Mouse (Mus musculus) hindbrain, embryonic 15.5 days (tissue): ENCODE measurements around the gene A830031A19Rik. TPM values are rescaled to one million over a fixed set of nuclear protein-coding genes. Genes with fewer than 3 reads are reported as not detected.

ENCODE experiments used
- ATAC-seq: fragments of 200-750 bp; cut with Nextera tagmentation; 2 replicates; pipeline ENCODE4 v1.8.0; 2017; ENCODE audit warnings: low read depth, moderate number of reproducible peaks, moderate TSS enrichment; ENCODE audit not compliant: low FRiP score
- H3K27ac ChIP-seq: fragments of 300-500 bp; sonication (generic); replicated peaks from 2 replicates; pipeline ENCODE4 v1.5.1; 2015; ENCODE audit warnings: mild to moderate bottlenecking, inconsistent platforms
- H3K27me3 ChIP-seq: fragments of 300-500 bp; sonication (generic); 2 replicates; pipeline ENCODE4 v1.6.1; 2015; ENCODE audit warnings: control low read depth, inconsistent platforms
- H3K36me3 ChIP-seq: fragments of 300-500 bp; sonication (generic); 2 replicates; pipeline ENCODE4 v1.6.1; 2015; ENCODE audit warnings: control low read depth, inconsistent platforms
- H3K4me1 ChIP-seq: fragments of 300-500 bp; sonication (generic); replicated peaks from 2 replicates; pipeline ENCODE4 v1.6.1; 2015; ENCODE audit warnings: control low read depth, inconsistent platforms
- H3K4me2 ChIP-seq: fragments of 300-500 bp; sonication (generic); 2 replicates; pipeline ENCODE4 v1.6.1; 2015; ENCODE audit warnings: moderate library complexity, mild to moderate bottlenecking, inconsistent platforms
- H3K4me3 ChIP-seq: fragments of 300-500 bp; sonication (generic); 2 replicates; pipeline ENCODE4 v1.5.1; 2015; ENCODE audit warnings: mild to moderate bottlenecking, inconsistent platforms
- H3K9ac ChIP-seq: fragments of 300-500 bp; sonication (generic); 2 replicates; pipeline ENCODE4 v1.6.1; 2015; ENCODE audit warnings: inconsistent platforms
- H3K9me3 ChIP-seq: fragments of 300-500 bp; sonication (generic); 2 replicates; pipeline ENCODE4 v1.6.1; 2016; ENCODE audit warnings: control low read depth, inconsistent platforms
- WGBS: fragments of 180-500 bp; shearing (Covaris S2); methylation state at CpG from one replicate; pipeline ENCODE4 v1.1.7; 2015; 5-methylcytosine and 5-hydroxymethylcytosine counted together
- polyA plus RNA-seq: library from polyadenylated mRNA; unstranded; fragments of >200 nt; fragmentation: Nextera tagmentation; extraction: Ambion mirVana; gene quantifications from 2 replicates; pipeline ENCODE4 v1.2.1, GENCODE M21; 2015

A830031A19Rik gene
- polyA plus RNA-seq, 1 experiment from 2014 or later = not detected

DNA sequence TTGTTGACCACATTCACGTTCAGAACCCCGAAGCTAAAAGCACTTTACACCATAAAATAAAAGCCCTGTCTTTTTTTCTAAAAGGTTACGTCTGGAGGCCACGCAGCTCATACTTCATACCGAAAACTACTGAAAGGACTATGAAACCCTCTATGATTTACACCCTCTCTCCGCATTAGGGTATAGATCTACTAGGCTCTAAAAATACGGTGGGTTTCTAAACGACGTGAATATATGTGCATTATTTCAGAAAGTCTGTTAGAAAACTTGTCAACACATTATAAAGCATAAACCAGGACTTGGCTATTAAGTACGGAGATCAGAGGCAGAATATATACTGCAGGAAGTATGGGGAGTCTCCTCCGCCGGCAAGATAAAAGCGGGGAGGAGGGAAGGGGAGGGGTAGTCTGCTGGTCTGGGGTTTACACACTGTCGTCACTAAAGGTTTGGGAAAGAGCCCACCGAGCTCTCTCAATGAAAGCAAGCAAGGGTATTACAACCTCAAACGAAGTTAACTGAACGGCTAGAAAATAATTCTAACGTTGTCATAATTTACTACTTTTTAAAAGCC, 748 bp downstream of the A830031A19Rik start:
- WGBS = 1% methylated on average over 18 of the region's 18 CpGs
- Histone ChIP-seq H3K4me2 (peak overlapping the region; percentile 93), H3K27ac (peak overlapping the region; percentile 96), H3K4me1 (peaks cover 11% of the 10 kb centered on the region), H3K4me3 (peak overlapping the region; percentile 76), H3K27me3 (0 out of 2 replicates have a peak, but pooled peaks cover 3% of the 10 kb centered on the region), H3K9ac (peak overlapping the region; percentile 6; the same call in 1 of the 2 replicates), H3K9me3 (no peaks in the 10 kb centered on the region), H3K36me3 (no peaks in the 10 kb centered on the region)
- no peak for ATAC-seq

- ATAC-seq = peak; percentile 61; the same call in 1 of the 2 replicates
- H3K4me1 ChIP-seq = peaks cover 23% of the 10 kb centered on the region
- no peak overlapping the region for H3K4me2 ChIP-seq
- no peaks in the 10 kb centered on the region for H3K9me3 ChIP-seq
- no peak overlapping the region for H3K4me3 ChIP-seq
- 0 out of 2 replicates have a peak overlapping the region, but pooled peaks have one; percentile 4 for H3K27ac ChIP-seq
- no peaks in the 10 kb centered on the region for H3K36me3 ChIP-seq
- WGBS = 33% methylated on average over 4 of the region's 4 CpGs
- no peaks in the 10 kb centered on the region for H3K27me3 ChIP-seq
- no peak overlapping the region for H3K9ac ChIP-seq
Measured at GRCm38 (mm10) chr11:24065313-24065712, 9.5 kb downstream of the A830031A19Rik start.

DNA sequence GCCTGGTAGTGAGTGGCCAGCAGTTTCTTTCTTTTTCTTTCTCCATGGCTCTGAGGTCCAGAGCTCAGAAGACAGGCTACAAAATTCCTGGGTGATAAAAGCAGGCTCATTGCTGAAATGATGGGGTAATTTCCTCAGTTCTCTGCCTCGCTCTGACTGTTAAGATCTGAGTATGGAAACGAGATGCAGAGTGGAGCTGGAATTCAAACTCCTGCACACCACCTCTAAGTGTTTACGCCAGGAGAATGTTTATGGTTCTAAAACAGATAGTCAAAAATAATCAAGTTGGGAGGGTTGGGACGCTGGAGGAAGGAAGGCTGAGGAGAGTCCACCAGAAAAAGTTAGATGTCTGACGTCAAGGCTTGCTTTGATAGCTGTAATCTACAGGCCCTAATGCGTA, 10.6 kb downstream of the A830031A19Rik start:
- H3K9ac ChIP-seq = no peak overlapping the region
- ATAC-seq = no peak
- H3K4me3 ChIP-seq = no peak overlapping the region
- H3K4me1 ChIP-seq = peaks cover 25% of the 10 kb centered on the region
- H3K27ac ChIP-seq = 0 out of 2 replicates have a peak overlapping the region, but pooled peaks have one; percentile 39
- no peak overlapping the region for H3K4me2 ChIP-seq
- H3K9me3 ChIP-seq = no peaks in the 10 kb centered on the region
- 82% methylated on average over 6 of the region's 6 CpGs for WGBS
- H3K27me3 ChIP-seq = no peaks in the 10 kb centered on the region
- no peaks in the 10 kb centered on the region for H3K36me3 ChIP-seq

DNA sequence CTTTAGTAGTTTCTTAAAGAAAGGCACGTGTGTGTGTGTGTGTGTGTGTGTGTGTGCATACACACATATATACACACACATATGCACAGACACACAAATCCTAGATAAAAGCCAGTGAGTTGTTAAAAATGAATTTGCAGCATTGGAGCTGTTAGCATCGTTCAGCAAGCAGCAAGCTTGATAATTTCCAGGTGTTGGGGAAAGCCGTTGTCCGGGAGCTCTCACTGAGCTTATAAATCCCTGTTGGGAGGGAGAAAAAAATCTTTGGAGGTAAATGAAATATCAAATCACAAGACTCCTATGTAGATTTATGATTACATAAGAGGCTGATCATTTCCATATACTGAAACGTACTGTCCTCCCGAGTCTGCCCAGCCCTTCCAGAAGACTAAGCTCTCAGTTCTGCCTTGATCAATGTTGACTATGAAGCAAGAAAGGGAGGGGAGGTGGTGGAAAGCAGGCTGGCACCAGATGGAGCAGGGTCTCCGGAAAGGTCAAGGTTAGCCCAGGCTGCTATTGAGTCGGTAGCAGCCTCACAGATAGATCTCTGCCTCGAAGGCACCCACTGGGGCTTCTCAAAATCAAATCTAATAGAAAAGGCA, 12.3 kb downstream of the A830031A19Rik start:
- H3K27me3 ChIP-seq = no peaks in the 10 kb centered on the region
- no peak overlapping the region for H3K4me3 ChIP-seq
- peak overlapping the region; percentile 59 for H3K27ac ChIP-seq
- ATAC-seq = peak; percentile 61; the same call in 1 of the 2 replicates
- H3K36me3 ChIP-seq = no peaks in the 10 kb centered on the region
- no peaks in the 10 kb centered on the region for H3K9me3 ChIP-seq
- no peak overlapping the region for H3K9ac ChIP-seq
- WGBS = 18% methylated on average over 9 of the region's 9 CpGs
- peak overlapping the region; percentile 9; the same call in 1 of the 2 replicates for H3K4me2 ChIP-seq
- H3K4me1 ChIP-seq = peaks cover 25% of the 10 kb centered on the region

DNA sequence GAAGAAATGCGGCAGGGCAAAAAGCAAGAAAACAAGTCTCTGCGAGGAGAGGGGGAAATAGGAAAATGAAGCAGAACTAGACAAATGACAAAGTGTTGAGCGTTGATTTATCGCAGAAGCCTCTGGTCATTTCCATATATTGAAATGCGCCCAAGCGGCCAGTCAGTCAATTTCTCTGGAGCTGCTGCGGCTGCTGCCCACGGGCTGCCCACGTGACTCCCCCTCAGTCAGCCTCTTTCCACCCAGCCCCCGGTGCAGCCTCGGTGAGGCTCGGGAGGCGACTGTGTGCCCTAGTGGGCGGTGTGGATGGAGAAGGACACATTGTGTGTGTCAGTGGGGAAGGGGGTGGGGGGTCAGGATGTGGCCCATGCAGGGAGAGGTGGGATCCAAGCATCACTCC, 13.0 kb downstream of the A830031A19Rik start:
- H3K27me3 ChIP-seq = no peaks in the 10 kb centered on the region
- H3K9ac ChIP-seq = peak overlapping the region; percentile 46
- 0% methylated on average over 14 of the region's 14 CpGs for WGBS
- H3K4me3 ChIP-seq = peak overlapping the region; percentile 31
- peak; percentile 59; the same call in 1 of the 2 replicates for ATAC-seq
- no peaks in the 10 kb centered on the region for H3K36me3 ChIP-seq
- H3K4me1 ChIP-seq = peaks cover 25% of the 10 kb centered on the region
- H3K27ac ChIP-seq = peak overlapping the region; percentile 59
- peak overlapping the region; percentile 58 for H3K4me2 ChIP-seq
- no peaks in the 10 kb centered on the region for H3K9me3 ChIP-seq

DNA sequence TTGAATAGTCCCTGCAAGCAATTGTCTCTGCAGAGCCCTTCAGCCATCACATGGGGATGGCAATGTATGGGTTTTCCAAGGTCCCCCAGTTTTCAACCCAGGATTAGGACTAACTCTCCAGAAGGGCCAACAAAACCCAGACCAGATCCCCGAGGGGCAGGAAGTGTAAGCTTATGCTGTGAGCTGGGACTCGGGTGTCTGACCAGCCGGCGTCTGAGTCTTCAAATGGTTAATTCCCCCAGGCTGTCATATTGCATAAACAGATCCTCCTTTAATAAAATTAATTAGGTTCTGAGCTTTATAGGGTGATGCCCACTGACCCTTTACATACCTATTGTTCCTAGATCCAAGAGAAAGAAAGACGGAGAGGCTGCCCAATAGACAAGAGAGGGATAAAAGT, 14.4 kb downstream of the A830031A19Rik start:
- H3K27me3 ChIP-seq = no peaks in the 10 kb centered on the region
- peaks cover 25% of the 10 kb centered on the region for H3K4me1 ChIP-seq
- H3K36me3 ChIP-seq = no peaks in the 10 kb centered on the region
- WGBS = 5% methylated on average over 5 of the region's 5 CpGs
- peak overlapping the region; percentile 58 for H3K4me2 ChIP-seq
- H3K27ac ChIP-seq = no peak overlapping the region
- ATAC-seq = no peak
- H3K9ac ChIP-seq = 0 out of 2 replicates have a peak overlapping the region, but pooled peaks have one; percentile 22
- H3K4me3 ChIP-seq = peak overlapping the region; percentile 26
- H3K9me3 ChIP-seq = no peaks in the 10 kb centered on the region

- Histone ChIP-seq H3K27me3 (no peaks in the 10 kb centered on the region), H3K9ac (no peak overlapping the region), H3K4me3 (no peak overlapping the region), H3K36me3 (no peaks in the 10 kb centered on the region), H3K4me2 (no peak overlapping the region), H3K27ac (no peak overlapping the region), H3K4me1 (peaks cover 25% of the 10 kb centered on the region), H3K9me3 (no peaks in the 10 kb centered on the region)
- 15% methylated on average over 1 of the region's 1 CpGs for WGBS
- ATAC-seq = no peak
Measured at GRCm38 (mm10) chr11:24059137-24059536, 15.7 kb downstream of the A830031A19Rik start.

GRCm38 (mm10) chr11:24052882-24053281, 22.0 kb downstream of the A830031A19Rik start:
- Histone ChIP-seq H3K4me1 (peaks cover 6% of the 10 kb centered on the region), H3K27me3 (no peaks in the 10 kb centered on the region), H3K4me2 (no peak overlapping the region), H3K9ac (no peak overlapping the region), H3K9me3 (no peaks in the 10 kb centered on the region), H3K27ac (no peak overlapping the region), H3K4me3 (no peak overlapping the region), H3K36me3 (no peaks in the 10 kb centered on the region)
- whole genome bisulfite sequencing = 70% methylated on average over 6 of the region's 6 CpGs
- ATAC-seq = no peak

GRCm38 (mm10) chr11:24050032-24050757, 24.7 kb downstream of the A830031A19Rik start:
- Histone ChIP-seq H3K27me3 (no peaks in the 10 kb centered on the region), H3K4me1 (peaks cover 6% of the 10 kb centered on the region), H3K4me3 (no peak overlapping the region), H3K9ac (no peak overlapping the region), H3K27ac (no peak overlapping the region), H3K9me3 (no peaks in the 10 kb centered on the region), H3K4me2 (no peak overlapping the region), H3K36me3 (no peaks in the 10 kb centered on the region)
- ATAC-seq = no peak
- 82% methylated on average over 11 of the region's 11 CpGs for WGBS

DNA sequence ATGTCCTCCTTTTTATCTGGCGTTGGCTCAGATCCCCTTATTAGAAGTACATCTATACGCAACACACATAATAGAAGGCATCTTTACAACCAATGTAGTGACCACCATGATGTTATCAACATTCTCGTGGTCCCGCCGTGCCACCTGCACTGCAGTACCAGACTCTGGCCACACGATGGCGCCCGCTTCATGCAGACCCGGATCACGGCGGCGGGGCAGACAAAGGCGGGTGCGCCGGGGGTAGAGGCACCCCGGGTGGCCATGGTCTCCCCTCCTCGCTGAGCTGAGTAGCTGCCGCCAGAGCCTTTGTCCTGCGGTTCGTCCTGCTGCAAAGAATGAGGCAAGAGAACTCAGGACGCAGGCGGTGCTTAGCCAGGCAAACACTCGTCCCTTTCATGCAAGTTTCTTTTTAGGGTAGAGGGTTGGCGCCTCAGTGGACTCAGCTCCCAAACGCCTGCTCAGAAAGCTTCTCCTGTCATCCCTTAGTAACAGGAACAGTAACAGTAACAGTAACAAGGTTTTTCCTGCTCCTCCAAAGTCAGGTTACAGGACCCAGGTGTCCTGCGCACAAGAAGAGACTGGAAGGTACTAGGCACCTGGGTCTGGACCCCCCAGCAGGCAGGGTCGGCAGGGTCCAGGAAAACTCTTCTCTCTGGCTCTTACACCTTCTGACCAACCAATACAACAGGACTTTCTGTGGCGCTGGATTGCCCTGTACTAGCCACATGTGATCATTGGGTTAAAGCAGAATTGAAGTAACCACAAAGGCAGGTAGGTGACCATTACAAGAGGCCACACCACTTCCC, 25.4 kb downstream of the A830031A19Rik start:
- ATAC-seq = peak; percentile 84

GRCm38 (mm10) chr11:24044025-24044424, 30.8 kb downstream of the A830031A19Rik start:
- H3K4me3 ChIP-seq = no peak overlapping the region
- ATAC-seq = no peak
- H3K9ac ChIP-seq = no peak overlapping the region
- H3K4me2 ChIP-seq = no peak overlapping the region
- H3K27me3 ChIP-seq = no peaks in the 10 kb centered on the region
- no peaks in the 10 kb centered on the region for H3K4me1 ChIP-seq
- 85% methylated on average over 6 of the region's 6 CpGs for WGBS
- H3K36me3 ChIP-seq = no peaks in the 10 kb centered on the region
- H3K9me3 ChIP-seq = no peaks in the 10 kb centered on the region
- H3K27ac ChIP-seq = no peak overlapping the region

More for the DNA sequence above, 25.4 kb downstream of the A830031A19Rik start:
- Histone ChIP-seq H3K4me2 (peak overlapping the region; percentile 67), H3K9me3 (no peaks in the 10 kb centered on the region), H3K4me1 (peaks cover 6% of the 10 kb centered on the region), H3K36me3 (no peaks in the 10 kb centered on the region), H3K9ac (peak overlapping the region; percentile 53), H3K27ac (peak overlapping the region; percentile 56; the same call in 1 of the 2 replicates), H3K4me3 (peak overlapping the region; percentile 49), H3K27me3 (no peaks in the 10 kb centered on the region)
- WGBS = 5% methylated on average over 28 of the region's 28 CpGs
